Mouse (Mus musculus): ENCODE measurements around the gene Acvr1c.

- TF ChIP-seq CTCF (IDR thresholded peaks at IDR 0.05; ENCODE audit: insufficient read depth, low read depth, low read length) (no peak), POLR2A (IDR thresholded peaks at IDR 0.05; ENCODE audit: insufficient read depth, low read depth, low read length) (no peak)
Observed at GRCm38 (mm10) chr2:58276454-58276853, 81.2 kb downstream of the Acvr1c start.

Measured in olfactory bulb, adult 2 months (tissue).